Mouse (Mus musculus) lung, adult 2 months (tissue): ENCODE data around the gene Hist1h2af. TPM values are rescaled to one million over a fixed set of nuclear protein-coding genes. Genes with fewer than 3 reads are reported as not detected.
A peak's percentile ranks its signal among the peaks of the same experiment; 100 is the strongest.
"Not testable (repeated sequence)": the region's sequence is repeated elsewhere in the genome, so short reads cannot be mapped to it uniquely, and the experiment has no call there.

Source experiments
- DNase-seq: peaks from one replicate; pipeline ENCODE4 v3.0.0; 2022
- H3K4me1 ChIP-seq: fragments of 200-500 bp; 2 replicates; pipeline ENCODE4 v1.6.1; 2011; ENCODE audit warnings: low read length; ENCODE audit not compliant: control insufficient read depth, insufficient read depth
- H3K4me3 ChIP-seq: fragments of 200-500 bp; replicated peaks from 2 replicates; pipeline ENCODE3; 2011; ENCODE audit warnings: low read depth, mild to moderate bottlenecking, control low read depth, low read length; ENCODE audit errors: extremely low read depth
- CTCF ChIP-seq: fragments of 200-500 bp; IDR thresholded peaks from 2 replicates; pipeline ENCODE4 v1.5.1; 2011; ENCODE audit warnings: mild to moderate bottlenecking, low read length, control low read depth; ENCODE audit not compliant: insufficient read depth
- POLR2A ChIP-seq: fragments of 200-500 bp; IDR thresholded peaks from 2 replicates; pipeline ENCODE4 v1.6.1; 2011; ENCODE audit warnings: low read depth, mild to moderate bottlenecking, control low read depth, low read length, borderline replicate concordance; ENCODE audit errors: extremely low read depth
- WGBS: fragments of 180-500 bp; shearing (Covaris S2); methylation state at CpG from one replicate; pipeline ENCODE4 v1.1.7; 2018; 5-methylcytosine and 5-hydroxymethylcytosine counted together
- polyA plus RNA-seq: library from polyadenylated mRNA; depleted of rRNA; stranded (reverse); fragments of >200 nt; gene quantifications from 2 replicates; pipeline ENCODE4 v1.2.3, GENCODE M21; 2012; rRNA removed

Hist1h2af gene
- polyA plus RNA-seq, result 28.7 and 47.1 TPM in 2 replicates

DNA sequence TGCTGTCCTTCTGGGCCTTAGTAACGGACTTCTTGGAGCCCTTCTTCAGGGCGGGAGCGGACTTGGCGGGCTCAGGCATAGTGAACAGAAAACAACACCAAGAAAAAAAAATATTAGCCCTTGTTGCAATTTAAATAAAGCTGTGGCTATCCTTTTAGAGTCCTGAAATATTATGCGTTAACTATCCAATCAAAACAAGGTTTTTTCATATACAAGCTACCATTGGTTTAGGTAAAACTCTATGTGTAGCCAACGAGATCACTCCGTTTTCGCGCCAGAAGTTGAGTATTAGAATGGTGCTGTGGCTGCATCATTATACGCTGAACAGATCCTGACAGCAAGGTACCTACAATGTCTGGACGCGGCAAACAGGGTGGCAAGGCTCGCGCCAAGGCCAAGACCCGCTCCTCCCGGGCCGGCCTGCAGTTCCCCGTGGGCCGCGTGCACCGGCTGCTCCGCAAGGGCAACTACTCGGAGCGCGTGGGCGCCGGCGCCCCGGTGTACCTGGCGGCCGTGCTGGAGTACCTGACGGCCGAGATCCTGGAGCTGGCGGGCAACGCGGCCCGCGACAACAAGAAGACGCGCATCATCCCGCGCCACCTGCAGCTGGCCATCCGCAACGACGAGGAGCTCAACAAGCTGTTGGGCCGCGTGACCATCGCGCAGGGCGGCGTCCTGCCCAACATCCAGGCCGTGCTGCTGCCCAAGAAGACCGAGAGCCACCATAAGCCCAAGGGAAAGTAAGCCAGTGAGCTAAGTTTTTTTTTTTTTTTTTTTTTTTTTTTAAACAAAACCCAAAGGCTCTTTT lies at the start of gene Hist1h2af:
TSS of gene Hist1h2af (plus strand) at position 347 of the 808 bp plus-strand sequence.
- H3K4me1 ChIP-seq, H3K4me3 ChIP-seq: not testable (repeated sequence)
- WGBS, result under 1% methylated on average over 28 of the region's 53 CpGs
- DNase-seq, result peak; percentile 34

DNA sequence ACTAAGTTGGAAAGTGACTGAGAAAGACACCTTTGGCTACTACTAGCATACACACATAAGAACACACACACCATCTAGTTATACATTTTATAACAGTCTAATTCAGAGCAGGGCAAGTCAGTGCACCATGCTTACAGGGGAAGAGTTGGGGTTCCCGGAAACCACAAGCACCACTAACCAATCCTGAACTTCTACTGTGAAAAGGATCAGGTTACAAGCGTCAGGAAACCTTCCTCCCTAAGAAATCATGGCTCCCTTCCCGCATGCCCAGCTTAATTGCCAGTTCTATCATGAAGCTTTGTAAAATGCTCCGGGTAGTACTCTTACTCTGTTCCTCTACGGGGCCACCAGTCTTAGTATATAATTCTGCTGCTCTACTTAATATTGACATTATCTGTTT lies 48.4 kb upstream of the Hist1h2af start:
- no peak for DNase-seq
- 47% methylated on average over 5 of the region's 5 CpGs for WGBS
- Histone ChIP-seq H3K4me1 (peaks cover 2% of the 10 kb centered on the region; the same call in 1 of the 2 replicates), H3K4me3 (no peak overlapping the region)
- TF ChIP-seq POLR2A, result no peak
- no peak for TF ChIP-seq CTCF

DNA sequence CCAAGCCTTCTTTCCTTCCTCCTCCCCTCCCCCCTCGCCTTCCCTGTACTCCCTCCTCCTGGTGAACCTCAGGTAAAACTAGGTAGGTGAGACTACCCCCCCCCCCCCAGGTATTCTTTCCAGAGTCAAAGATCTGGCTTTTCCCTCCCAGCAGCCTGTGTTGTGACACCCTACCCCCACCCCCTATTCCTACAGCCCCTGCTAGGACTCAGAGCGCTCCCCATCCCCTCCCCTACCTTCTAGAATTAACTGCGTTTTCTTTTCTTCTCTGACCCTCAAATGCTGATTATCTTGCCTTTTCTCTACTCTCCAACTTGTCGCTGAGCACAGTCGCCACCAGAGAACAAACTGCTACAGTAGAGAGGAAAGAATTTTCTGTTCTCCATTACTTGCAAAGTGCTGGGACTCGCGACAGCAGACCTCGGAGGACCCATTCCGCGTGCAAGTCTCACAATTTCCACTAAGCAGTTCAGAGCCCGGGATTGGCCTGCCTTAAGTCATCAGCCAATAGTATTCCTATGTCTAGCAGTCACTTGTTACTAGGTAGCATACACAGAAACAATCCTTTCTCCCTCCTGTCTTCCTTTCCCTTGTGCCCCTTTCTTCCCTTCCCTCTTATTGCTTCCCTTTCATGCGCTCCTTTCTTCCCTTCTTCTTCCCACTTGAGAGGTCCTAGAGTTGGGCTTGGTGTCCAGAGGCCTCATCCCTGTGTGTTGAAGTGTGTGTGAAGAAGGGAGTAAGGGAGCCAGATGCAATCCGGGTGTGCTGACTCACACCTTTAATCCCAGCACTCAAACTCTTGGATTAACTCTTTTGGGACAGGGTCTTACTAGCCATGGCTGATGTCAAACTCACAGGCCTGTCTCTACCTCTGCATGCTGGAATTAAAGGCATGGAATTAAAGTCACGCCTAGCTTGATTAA lies 45.0 kb upstream of the Hist1h2af start, which contains the start of gene Btn2a2:
TSS of gene Btn2a2 (minus strand) at position 458 of the 923 bp plus-strand sequence.
- WGBS, result 6% methylated on average over 13 of the region's 14 CpGs
- no peak for TF ChIP-seq POLR2A
- TF ChIP-seq CTCF, result no peak
- DNase-seq, result no peak
- peaks cover 2% of the 10 kb centered on the region; the same call in 1 of the 2 replicates for H3K4me1 ChIP-seq
- peak within 1 kb of the TSS; percentile 27 for H3K4me3 ChIP-seq

DNA sequence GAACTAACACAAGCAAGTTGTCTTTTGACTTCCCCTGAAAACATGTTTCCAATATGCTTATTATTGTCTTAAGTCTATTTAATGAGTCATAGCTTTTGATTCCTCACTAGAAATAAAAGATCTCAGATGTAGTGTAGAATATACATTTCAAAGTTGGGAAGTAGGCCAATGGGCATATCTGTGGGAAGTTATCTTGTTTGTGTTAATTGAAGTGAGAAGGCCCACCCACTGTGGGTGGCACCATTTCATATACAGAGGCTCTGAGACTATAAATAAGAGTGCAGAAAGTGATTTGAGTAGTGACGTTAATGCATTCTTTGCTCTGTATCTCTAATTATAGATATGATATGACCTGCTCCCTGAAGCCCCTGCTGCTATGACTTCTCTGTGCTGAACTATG lies 42.8 kb upstream of the Hist1h2af start:
- TF ChIP-seq POLR2A (no peak), CTCF (no peak)
- Histone ChIP-seq H3K4me3 (no peak overlapping the region), H3K4me1 (peaks cover 2% of the 10 kb centered on the region; the same call in 1 of the 2 replicates)
- DNase-seq, result no peak
- WGBS, result 75% methylated on average over 1 of the region's 1 CpGs

DNA sequence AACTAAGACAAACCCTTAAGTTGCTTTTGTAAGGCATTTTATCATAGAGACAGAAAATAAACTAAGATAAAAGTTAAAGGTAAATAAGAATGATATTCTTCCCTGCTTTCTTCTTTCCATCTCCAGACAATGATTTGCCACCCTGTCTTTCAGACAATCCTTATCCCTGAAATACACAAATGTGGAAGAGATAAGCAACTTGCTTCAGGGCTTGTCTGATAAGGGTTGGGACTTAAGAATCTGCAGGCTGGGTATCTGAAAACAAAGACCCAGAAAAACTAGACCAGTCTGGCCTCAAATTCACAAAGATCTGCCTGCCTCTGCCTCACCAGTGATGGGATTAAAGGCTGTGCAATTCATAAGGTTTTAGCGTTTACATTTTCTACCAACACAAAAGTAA lies 42.4 kb upstream of the Hist1h2af start:
- no peak overlapping the region for H3K4me3 ChIP-seq
- 38% methylated on average over 1 of the region's 1 CpGs for whole genome bisulfite sequencing
- TF ChIP-seq POLR2A (no peak), CTCF (no peak)
- peaks cover 2% of the 10 kb centered on the region; the same call in 1 of the 2 replicates for H3K4me1 ChIP-seq
- no peak for DNase-seq

DNA sequence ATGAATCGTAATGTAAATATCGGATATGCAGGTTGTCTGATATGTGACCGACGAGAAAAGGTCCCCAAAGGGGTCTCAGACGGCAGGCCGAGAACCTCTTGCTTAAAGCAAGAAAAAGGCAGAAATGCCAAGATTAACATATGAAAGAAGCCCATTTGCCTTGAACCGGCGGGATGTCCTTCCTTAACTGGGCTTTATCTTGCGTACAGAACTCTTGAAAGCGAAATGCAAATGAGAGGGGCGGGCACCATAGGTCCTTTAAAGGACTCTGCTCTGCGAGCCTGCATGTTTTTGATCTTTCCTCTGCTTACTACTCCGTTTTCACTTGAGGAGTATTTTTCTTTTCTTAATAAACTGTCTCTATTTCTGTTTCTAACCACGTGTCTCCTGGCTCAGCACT lies 41.7 kb upstream of the Hist1h2af start:
- TF ChIP-seq CTCF (no peak), POLR2A (no peak)
- 22% methylated on average over 14 of the region's 14 CpGs for WGBS
- peaks cover 2% of the 10 kb centered on the region; the same call in 1 of the 2 replicates for H3K4me1 ChIP-seq
- DNase-seq, result no peak
- no peak overlapping the region for H3K4me3 ChIP-seq

DNA sequence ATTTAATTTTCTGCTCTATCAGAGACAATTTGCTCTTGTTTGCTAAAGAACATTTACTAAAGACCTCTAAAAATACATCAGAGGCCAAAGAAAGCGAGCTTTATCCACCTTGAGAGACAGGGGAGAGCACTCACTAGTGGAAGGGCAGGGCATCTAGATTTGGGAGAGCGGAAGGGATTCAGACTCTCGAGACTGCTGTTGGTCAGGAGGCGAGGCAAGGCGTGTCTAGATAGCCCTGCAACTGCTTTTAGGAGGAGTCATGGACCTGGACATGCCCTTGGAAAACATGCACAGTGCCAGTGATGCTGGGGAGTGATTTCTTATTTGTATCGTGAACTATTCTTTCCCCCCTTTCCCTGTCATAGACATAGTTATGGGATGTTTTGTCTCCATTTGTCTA lies 38.2 kb upstream of the Hist1h2af start:
- TF ChIP-seq CTCF (no peak), POLR2A (no peak)
- DNase-seq, result no peak
- H3K4me1 ChIP-seq, result no peaks in the 10 kb centered on the region
- 90% methylated on average over 6 of the region's 6 CpGs for WGBS
- H3K4me3 ChIP-seq, result no peak overlapping the region

DNA sequence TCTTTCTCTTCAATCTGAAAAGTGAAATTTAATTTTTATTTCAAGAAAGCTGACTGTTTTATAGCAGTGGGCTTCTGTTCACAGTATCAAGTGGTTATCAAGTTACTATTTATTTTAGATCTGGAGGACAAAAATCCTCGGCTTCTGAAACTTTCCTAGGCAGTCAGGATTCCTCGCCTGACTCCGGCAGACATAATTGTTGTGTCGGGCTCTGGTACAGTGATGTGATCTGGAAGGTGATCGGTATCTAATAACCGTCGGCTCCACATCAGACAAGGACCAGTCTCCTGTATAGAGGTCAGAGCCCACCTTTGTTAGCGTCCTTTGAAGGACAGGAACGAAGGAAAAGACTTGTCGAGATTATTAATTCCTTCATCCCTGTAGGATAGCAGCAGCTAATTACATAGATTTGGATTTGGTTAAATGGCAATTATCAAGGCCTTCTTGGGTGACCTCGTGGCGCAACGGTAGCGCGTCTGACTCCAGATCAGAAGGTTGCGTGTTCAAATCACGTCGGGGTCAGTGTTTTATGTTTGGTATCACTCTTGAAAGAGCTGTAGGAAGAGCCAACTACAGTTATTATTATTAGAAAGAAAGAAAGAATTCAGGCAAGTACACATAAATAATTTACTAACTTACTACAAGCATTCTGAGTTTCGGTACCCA lies 35.9 kb upstream of the Hist1h2af start:
- Histone ChIP-seq H3K4me3 (no peak overlapping the region), H3K4me1 (no peaks in the 10 kb centered on the region)
- no peak for TF ChIP-seq POLR2A
- no peak for TF ChIP-seq CTCF
- WGBS, result 48% methylated on average over 19 of the region's 19 CpGs
- DNase-seq, result no peak

DNA sequence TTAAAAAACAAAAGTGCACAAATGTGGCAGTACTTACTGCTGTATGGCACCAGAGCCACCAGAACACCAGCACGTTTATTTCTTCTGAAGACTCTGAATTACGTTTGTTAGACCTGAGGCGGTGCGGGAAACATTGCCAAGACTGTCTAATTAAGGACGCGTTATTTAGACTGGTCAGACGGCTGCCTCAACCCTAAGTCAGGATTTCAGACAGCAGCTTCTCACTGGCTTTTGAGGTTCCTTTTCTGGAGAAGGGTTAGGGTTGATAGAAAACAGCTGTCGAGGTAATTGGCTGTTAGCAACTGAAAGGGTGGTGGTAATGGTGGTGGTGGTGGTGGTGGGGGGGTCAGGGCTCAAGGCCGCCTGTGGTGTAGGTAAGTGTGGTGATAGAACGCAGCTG lies 35.1 kb upstream of the Hist1h2af start:
- no peak for TF ChIP-seq CTCF
- TF ChIP-seq POLR2A, result no peak
- no peaks in the 10 kb centered on the region for H3K4me1 ChIP-seq
- no peak for DNase-seq
- 36% methylated on average over 10 of the region's 10 CpGs for WGBS
- no peak overlapping the region for H3K4me3 ChIP-seq

DNA sequence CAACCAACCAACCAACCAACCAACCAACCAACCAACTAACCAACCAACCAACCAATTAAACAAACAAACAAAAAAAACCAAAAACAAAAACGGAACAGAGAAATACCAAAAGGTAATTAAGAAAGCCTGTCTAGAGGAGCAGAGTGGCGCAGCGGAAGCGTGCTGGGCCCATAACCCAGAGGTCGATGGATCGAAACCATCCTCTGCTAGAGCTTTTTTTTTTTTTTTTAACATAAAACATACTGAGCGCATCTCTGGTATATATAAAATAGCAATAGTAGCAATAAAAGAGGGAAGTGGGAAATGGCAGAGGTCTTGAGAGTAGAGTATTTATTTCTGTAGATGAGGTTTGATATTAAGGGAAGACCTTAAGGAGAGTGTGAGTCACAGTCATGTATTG lies 33.8 kb upstream of the Hist1h2af start:
- no peak for DNase-seq
- 63% methylated on average over 7 of the region's 7 CpGs for WGBS
- TF ChIP-seq POLR2A (no peak), CTCF (no peak)
- H3K4me3 ChIP-seq, result no peak overlapping the region
- H3K4me1 ChIP-seq, result no peaks in the 10 kb centered on the region
